27 mouse cellular contexts compared by ENCODE assay signal in the genomic region with DNA sequence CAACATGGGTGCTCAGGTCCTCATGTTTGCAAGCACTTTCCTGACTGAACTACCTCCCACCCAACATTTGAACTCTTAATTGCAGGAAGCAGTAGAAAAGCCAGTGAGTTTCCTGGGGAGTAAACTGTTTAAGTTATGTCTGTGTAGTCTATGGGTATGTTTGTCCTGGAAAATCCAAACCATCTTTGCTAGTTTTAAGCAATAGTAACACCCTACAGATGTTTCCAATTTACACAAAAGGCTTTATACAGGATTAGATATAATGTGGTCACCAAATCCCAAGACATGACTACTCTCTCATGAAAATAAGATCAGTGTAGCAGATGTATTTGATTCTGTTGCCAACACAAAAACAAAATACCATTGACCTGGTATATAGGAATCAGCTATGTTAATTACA.
"Had no signal": no experiment of that assay in that cellular context is flagged by ENCODE, and none has a peak within 500 bp of the region (broad histone marks: within the 10 kb centered on the region; RNA-seq: fewer than 3 reads in every experiment).

No protein-coding gene starts in this region.

- H3K27me3 ChIP-seq: heart, embryonic 13.5 days; heart, embryonic 15.5 days; hindbrain, embryonic 13.5 days; hindbrain, embryonic 15.5 days; intestine, embryonic 15.5 days; limb, embryonic 13.5 days; limb, embryonic 15.5 days; liver, embryonic 12.5 days had no signal

- H3K9me3 ChIP-seq: heart, embryonic 13.5 days; heart, embryonic 15.5 days; hindbrain, embryonic 13.5 days; hindbrain, embryonic 15.5 days; intestine, embryonic 15.5 days; limb, embryonic 13.5 days; limb, embryonic 15.5 days; liver, embryonic 12.5 days had no signal

- H3K4me2 ChIP-seq: heart, embryonic 11.5 days; heart, embryonic 13.5 days; heart, embryonic 15.5 days; hindbrain, embryonic 13.5 days; hindbrain, embryonic 15.5 days; intestine, embryonic 15.5 days; limb, embryonic 13.5 days; limb, embryonic 15.5 days; liver, embryonic 12.5 days had no signal

- H3K36me3 ChIP-seq: heart, embryonic 13.5 days; heart, embryonic 15.5 days; hindbrain, embryonic 13.5 days; hindbrain, embryonic 15.5 days; intestine, embryonic 15.5 days; limb, embryonic 13.5 days; limb, embryonic 15.5 days; liver, embryonic 12.5 days had no signal

- H3K4me1 ChIP-seq: heart, embryonic 13.5 days; heart, embryonic 15.5 days; hindbrain, embryonic 13.5 days; hindbrain, embryonic 15.5 days; intestine, embryonic 15.5 days; limb, embryonic 13.5 days; limb, embryonic 15.5 days; liver, embryonic 12.5 days had no signal

- DNase-seq: gastrocnemius, postnatal 14 days; gastrocnemius, postnatal 36 days; heart, adult 11 months; heart, adult 2 months; heart, postnatal 14 days; heart, postnatal 36 days; kidney, adult 18-20 months; kidney, adult 8-10 months; kidney, postnatal 10 days; kidney, postnatal 25 days; kidney, postnatal 4 days; layer of hippocampus, postnatal 36 days; left cerebral cortex, postnatal 4 days had no signal

- ATAC-seq: hindbrain, postnatal 0 days; inflammation-experienced regulatory T-cells, adult 6 months; intestine, embryonic 15.5 days; intestine, postnatal 0 days; liver, embryonic 12.5 days had no signal

- H3K4me3 ChIP-seq: heart, adult 2 months; heart, embryonic 13.5 days; heart, embryonic 15.5 days; hindbrain, embryonic 13.5 days; hindbrain, embryonic 15.5 days; intestine, embryonic 15.5 days; layer of hippocampus, adult 2 months; limb, embryonic 13.5 days; limb, embryonic 15.5 days; liver, embryonic 12.5 days had no signal

- H3K27ac ChIP-seq: heart, adult 2 months; heart, embryonic 13.5 days; heart, embryonic 15.5 days; hindbrain, embryonic 13.5 days; hindbrain, embryonic 15.5 days; hindbrain, postnatal 0 days; intestine, embryonic 15.5 days; layer of hippocampus, adult 2 months; limb, embryonic 13.5 days; limb, embryonic 15.5 days; liver, embryonic 12.5 days; liver, embryonic 14.5 days had no signal

- H3K9ac ChIP-seq: heart, embryonic 13.5 days; heart, embryonic 15.5 days; hindbrain, embryonic 13.5 days; hindbrain, embryonic 15.5 days; intestine, embryonic 15.5 days; limb, embryonic 13.5 days; limb, embryonic 15.5 days; liver, embryonic 12.5 days; liver, embryonic 14.5 days had no signal
